Mouse (Mus musculus) limb, embryonic 15.5 days (tissue): ENCODE measurements at regions not wholly inside any gene's neighbourhood (a gene's known extent, or its start where the extent isn't known, plus 50 kb on each side); places are given as distances from the start of the nearest gene placed in this dataset.
A peak's percentile ranks its signal among the peaks of the same experiment; 100 is the strongest.

Experiments used
- ATAC-seq: fragments of 200-750 bp; cut with Nextera tagmentation; 2 replicates; pipeline ENCODE4 v1.8.0; 2017; ENCODE audit warnings: low read depth, moderate TSS enrichment; ENCODE audit not compliant: insufficient number of reproducible peaks, low FRiP score, low TSS enrichment
- H3K27ac ChIP-seq: fragments of 300-500 bp; sonication (generic); 2 replicates; pipeline ENCODE4 v1.5.1; 2015; ENCODE audit warnings: moderate library complexity, mild to moderate bottlenecking, inconsistent platforms
- H3K27me3 ChIP-seq: fragments of 300-500 bp; sonication (generic); 2 replicates; pipeline ENCODE4 v1.6.1; 2015; ENCODE audit warnings: inconsistent platforms
- H3K36me3 ChIP-seq: fragments of 300-500 bp; sonication (generic); 2 replicates; pipeline ENCODE4 v1.6.1; 2015; ENCODE audit warnings: inconsistent platforms
- H3K4me1 ChIP-seq: fragments of 300-500 bp; sonication (generic); 2 replicates; pipeline ENCODE4 v1.6.1; 2015; ENCODE audit warnings: inconsistent platforms
- H3K4me2 ChIP-seq: fragments of 300-500 bp; sonication (generic); 2 replicates; pipeline ENCODE4 v1.6.1; 2015; ENCODE audit warnings: mild to moderate bottlenecking, inconsistent platforms
- H3K4me3 ChIP-seq: fragments of 300-500 bp; sonication (generic); 2 replicates; pipeline ENCODE4 v1.5.1; 2015; ENCODE audit warnings: mild to moderate bottlenecking, inconsistent platforms
- H3K9ac ChIP-seq: fragments of 300-500 bp; sonication (generic); 2 replicates; pipeline ENCODE4 v1.6.1; 2015; ENCODE audit warnings: inconsistent platforms
- H3K9me3 ChIP-seq: fragments of 300-500 bp; sonication (generic); 2 replicates; pipeline ENCODE4 v1.6.1; 2016; ENCODE audit warnings: inconsistent platforms
- WGBS: fragments of 180-500 bp; shearing (Covaris S2); methylation state at CpG from one replicate; pipeline ENCODE4 v1.1.7; 2015; 5-methylcytosine and 5-hydroxymethylcytosine counted together

DNA sequence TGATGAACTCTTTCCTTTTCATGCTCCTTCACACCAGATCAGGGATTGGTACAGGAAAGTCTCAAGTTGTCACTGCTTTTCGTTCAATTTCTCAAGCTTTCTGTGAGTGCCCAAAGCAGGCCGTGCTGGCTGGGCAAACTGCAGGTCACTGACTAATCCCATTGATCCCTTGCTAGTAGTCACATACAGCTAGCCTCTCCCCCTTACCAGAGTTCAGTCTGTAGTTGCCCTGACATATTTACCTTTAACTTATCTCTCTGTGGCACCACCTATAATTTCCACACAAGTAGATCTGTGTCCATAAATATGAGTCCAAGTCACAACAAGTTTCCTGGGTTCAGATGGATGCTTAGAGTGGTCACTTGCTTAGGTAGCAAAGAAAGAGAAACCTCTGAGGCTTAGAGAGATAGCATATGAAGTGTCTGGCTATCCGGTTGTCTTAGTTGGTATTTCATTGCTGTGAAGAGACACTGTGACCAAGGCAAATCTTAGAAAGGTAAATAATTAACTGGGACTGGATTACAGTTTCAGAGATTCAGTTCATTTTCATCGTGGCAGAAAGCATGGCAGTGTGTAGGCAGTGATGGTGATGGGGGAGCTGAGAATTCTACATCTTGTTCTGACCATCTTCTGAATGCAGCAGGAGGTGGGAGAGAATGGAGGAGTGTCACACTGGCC, 362.8 kb upstream of the Pcsk5 start:
- no peaks in the 10 kb centered on the region for H3K27me3 ChIP-seq
- H3K9ac ChIP-seq = no peak overlapping the region
- no peak overlapping the region for H3K27ac ChIP-seq
- H3K4me1 ChIP-seq = no peaks in the 10 kb centered on the region
- no peak for ATAC-seq
- H3K4me2 ChIP-seq = no peak overlapping the region
- H3K9me3 ChIP-seq = no peaks in the 10 kb centered on the region
- no peak overlapping the region for H3K4me3 ChIP-seq
- 76% methylated on average over 4 of the region's 4 CpGs for WGBS
- H3K36me3 ChIP-seq = no peaks in the 10 kb centered on the region

DNA sequence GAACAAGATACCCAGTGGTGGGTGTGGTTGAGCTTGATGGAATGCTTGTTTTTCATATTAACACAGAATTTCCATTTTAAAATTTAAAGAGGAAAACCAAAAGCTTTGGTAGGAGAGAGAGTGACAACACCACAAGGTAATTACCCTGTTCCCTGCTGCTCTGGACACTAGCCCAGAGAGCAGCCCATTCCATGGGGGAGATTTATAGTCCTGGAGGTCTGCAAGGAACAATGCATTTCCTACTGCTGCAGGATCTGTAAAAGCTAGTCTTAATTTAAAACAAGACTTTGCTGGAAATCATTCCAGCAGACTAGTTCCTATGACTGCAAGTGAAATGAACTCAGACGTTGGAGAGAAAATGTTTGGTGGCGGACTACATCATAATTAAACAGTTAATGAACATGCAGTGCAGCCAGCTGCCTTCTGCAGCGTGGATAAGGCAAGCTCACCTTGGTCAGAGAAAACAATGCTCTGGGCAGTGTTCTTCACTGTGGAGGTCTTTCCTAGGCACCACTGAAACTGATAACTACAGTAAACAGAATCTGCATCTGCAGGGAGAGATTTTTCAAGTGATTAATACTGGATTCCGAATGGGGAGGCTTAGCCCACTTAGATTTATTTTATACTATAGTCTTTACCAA, 351.8 kb upstream of the Pcsk5 start:
- no peak overlapping the region for H3K4me2 ChIP-seq
- 0 out of 2 replicates have a peak overlapping the region, but pooled peaks have one; percentile 4 for H3K27ac ChIP-seq
- 22% methylated on average over 4 of the region's 4 CpGs for WGBS
- H3K9ac ChIP-seq = no peak overlapping the region
- no peaks in the 10 kb centered on the region for H3K9me3 ChIP-seq
- no peaks in the 10 kb centered on the region for H3K27me3 ChIP-seq
- H3K4me1 ChIP-seq = peaks cover 10% of the 10 kb centered on the region; the same call in 1 of the 2 replicates
- no peak overlapping the region for H3K4me3 ChIP-seq
- no peak for ATAC-seq
- H3K36me3 ChIP-seq = no peaks in the 10 kb centered on the region

DNA sequence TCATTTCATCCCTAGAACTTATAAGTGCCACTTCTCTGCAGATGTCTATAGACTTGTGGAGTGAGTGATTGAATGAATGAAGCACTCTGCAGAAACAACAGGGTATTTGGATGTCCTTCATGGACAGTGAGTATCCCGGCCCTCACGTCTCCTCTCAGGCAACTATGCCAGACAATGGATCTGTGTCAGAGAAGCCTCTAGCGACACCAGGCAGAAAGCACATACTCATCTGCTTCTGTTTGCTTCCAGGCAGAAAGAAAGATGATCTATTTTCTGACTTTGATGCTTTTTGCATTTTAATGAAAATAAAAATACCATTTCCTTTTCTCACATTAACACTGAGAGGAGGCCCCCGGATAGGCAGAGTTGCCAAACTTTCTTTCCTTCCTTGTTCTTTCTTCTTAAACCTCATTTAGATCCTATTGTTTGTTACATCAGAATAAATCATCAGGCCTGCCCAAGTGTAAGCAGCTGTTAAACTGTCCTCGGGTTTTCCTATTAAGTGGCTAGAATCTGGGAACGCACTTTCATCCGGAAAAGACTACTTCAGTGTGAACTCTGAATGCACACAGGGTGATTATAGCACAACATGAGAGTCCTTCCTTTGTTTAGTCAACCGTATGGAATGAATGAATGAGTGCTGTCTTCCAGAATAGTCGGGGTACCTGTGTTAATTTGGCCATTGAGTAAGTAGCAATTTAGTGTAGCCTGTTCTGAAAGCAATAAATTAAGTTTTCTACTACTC, 350.9 kb upstream of the Pcsk5 start:
- Histone ChIP-seq H3K9me3 (no peaks in the 10 kb centered on the region), H3K27me3 (no peaks in the 10 kb centered on the region), H3K36me3 (no peaks in the 10 kb centered on the region), H3K4me1 (peaks cover 10% of the 10 kb centered on the region; the same call in 1 of the 2 replicates), H3K27ac (no peak overlapping the region), H3K4me3 (no peak overlapping the region), H3K4me2 (no peak overlapping the region), H3K9ac (no peak overlapping the region)
- ATAC-seq = no peak
- 39% methylated on average over 9 of the region's 9 CpGs for WGBS

DNA sequence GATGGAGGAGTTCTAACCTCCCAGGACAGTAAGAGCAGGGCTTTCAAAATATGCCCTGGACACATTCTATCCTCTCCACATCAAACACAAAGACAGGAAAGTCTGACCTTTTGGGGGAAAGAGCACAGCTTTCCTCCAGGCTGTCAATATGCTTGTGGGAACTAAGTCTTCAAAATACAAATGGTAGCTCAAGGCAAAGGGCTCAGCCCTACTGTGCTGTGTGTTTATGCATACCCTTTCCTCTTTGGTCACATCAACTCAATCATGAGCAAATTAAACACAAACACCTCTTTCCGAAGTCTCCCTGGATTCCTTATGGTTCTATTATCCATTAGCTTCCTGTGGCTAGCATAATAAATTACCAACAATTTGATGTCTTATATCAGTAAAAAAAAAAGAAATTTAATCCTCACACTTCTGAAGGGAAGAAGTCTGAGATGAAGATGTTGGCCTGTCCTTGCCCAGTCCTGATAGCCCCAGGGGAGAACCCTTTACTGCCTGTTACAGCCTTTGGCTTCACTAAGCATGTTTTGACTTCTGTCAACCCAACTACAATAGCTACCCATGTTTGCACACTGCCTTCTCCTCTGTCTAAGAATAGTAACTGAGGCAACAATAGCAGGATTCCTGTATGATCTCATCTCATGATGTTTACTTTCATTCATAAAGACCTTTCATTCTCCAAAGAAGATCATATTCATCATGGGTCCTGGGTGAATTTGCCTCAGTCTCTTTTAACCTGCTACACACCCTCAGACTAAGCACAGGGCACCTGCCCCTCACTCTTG, 348.5 kb upstream of the Pcsk5 start:
- H3K27me3 ChIP-seq = no peaks in the 10 kb centered on the region
- peaks cover 10% of the 10 kb centered on the region; the same call in 1 of the 2 replicates for H3K4me1 ChIP-seq
- no peak overlapping the region for H3K4me3 ChIP-seq
- 84% methylated on average over 1 of the region's 1 CpGs for WGBS
- H3K9me3 ChIP-seq = no peaks in the 10 kb centered on the region
- no peak overlapping the region for H3K27ac ChIP-seq
- no peak overlapping the region for H3K9ac ChIP-seq
- H3K4me2 ChIP-seq = no peak overlapping the region
- no peak for ATAC-seq
- no peaks in the 10 kb centered on the region for H3K36me3 ChIP-seq

DNA sequence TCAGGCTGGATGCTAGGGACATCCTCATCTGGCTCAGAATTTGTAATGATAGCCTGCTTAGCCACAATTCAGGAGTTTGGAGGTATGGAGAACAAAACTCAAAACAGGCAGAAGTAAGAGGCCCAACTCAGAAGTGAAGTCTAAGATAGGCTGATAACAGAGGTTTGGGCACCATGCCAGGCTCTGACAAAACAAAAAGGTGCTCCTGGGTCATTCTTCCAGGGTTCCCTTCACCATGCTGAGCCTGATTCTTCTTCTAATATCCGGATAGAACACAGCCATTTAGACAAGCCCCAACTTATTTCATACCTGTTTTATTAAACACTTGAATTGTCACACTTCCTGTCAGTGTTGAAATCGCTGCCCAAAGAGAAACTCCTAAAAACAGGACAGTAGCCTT, 347.8 kb upstream of the Pcsk5 start:
- WGBS = 79% methylated on average over 2 of the region's 2 CpGs
- Histone ChIP-seq H3K4me1 (peaks cover 10% of the 10 kb centered on the region; the same call in 1 of the 2 replicates), H3K4me3 (no peak overlapping the region), H3K9me3 (no peaks in the 10 kb centered on the region), H3K36me3 (no peaks in the 10 kb centered on the region), H3K4me2 (no peak overlapping the region), H3K27ac (no peak overlapping the region), H3K27me3 (no peaks in the 10 kb centered on the region), H3K9ac (no peak overlapping the region)
- no peak for ATAC-seq

DNA sequence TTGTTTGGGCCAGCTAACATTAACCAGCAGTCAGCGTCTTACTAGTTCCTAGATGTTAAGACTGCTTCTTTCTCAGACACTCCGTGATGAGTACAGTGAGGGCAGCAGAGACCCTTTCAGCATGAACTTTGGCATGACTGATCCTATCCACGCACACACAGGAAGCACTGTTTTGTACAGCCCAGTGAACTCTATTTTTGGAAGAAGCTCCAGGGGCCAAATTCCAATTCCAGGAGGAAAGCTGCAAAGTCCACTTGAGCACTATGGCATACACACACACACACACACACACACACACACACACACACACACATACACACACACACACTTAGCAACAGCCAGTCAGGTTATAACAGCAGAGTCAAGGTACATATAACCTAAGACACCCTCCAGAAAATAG, 338.8 kb upstream of the Pcsk5 start:
- ATAC-seq = no peak
- no peaks in the 10 kb centered on the region for H3K36me3 ChIP-seq
- no peaks in the 10 kb centered on the region for H3K9me3 ChIP-seq
- H3K9ac ChIP-seq = no peak overlapping the region
- H3K4me3 ChIP-seq = no peak overlapping the region
- no peak overlapping the region for H3K27ac ChIP-seq
- H3K4me1 ChIP-seq = no peaks in the 10 kb centered on the region
- WGBS = 77% methylated on average over 3 of the region's 3 CpGs
- no peak overlapping the region for H3K4me2 ChIP-seq
- H3K27me3 ChIP-seq = no peaks in the 10 kb centered on the region

DNA sequence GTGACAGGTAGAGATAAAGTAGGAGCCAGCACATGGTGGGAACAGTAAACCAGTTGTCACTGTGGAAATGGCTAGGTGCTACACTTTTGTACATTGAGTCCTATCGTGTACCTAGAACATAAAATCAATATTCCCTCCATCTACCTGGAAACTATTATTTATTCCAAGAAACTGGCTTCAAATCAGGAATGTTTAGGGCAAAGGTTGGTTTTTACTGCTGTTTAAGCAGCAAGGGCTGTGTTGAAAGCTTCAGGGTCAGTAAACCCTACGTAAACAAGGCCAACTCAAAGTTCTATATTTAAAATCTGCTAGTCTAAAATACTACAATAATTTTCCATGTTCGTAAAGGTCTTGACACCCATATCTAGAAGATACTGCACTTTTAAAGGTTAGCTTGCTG, 309.1 kb upstream of the Pcsk5 start:
- Histone ChIP-seq H3K27ac (no peak overlapping the region), H3K9me3 (no peaks in the 10 kb centered on the region), H3K27me3 (no peaks in the 10 kb centered on the region), H3K36me3 (no peaks in the 10 kb centered on the region), H3K4me1 (no peaks in the 10 kb centered on the region), H3K4me3 (no peak overlapping the region), H3K4me2 (no peak overlapping the region), H3K9ac (no peak overlapping the region)
- WGBS = 72% methylated on average over 3 of the region's 3 CpGs
- no peak for ATAC-seq

DNA sequence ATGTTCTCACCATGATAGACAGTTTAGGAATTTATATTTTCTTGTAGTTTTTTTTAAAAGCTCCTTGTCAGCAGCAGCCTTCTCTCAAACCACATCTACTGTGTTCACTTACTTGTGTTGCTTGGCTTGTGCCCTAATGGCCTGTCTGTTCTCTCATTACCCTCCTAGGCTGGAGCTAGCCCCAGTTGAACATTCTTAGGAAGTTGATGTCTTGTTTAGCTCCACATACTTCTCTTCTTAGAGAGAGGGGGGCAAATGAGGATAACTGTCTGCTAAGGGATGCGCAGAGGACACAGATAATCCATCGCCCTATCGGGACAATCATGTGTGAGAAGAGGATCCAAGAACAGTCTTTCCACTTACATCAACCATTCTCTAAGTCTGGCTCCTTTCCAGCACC, 293.5 kb upstream of the Pcsk5 start:
- 94% methylated on average over 3 of the region's 3 CpGs for WGBS
- H3K27me3 ChIP-seq = no peaks in the 10 kb centered on the region

DNA sequence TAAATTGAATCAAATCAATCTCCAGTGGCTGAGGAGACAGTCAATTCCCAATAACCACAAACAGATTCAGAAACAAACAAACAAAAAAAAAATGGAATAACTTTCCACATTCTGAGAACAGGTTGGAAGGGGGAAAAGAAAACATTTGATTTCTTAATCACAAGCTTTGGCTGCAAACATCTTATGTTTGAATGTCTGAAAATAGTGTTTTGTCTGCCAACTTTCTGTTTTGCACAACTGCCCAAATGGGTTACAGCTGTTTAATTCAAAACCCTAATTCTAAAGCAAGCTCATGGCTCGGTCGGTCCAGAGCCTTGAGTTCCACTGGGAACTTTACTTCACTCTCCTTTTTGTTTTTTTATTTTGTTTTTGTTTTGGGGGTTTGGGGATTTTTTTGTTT, 291.4 kb upstream of the Pcsk5 start:
- H3K4me1 ChIP-seq = no peaks in the 10 kb centered on the region
- no peak overlapping the region for H3K4me3 ChIP-seq
- H3K36me3 ChIP-seq = no peaks in the 10 kb centered on the region
- no peak overlapping the region for H3K27ac ChIP-seq
- no peak overlapping the region for H3K4me2 ChIP-seq
- WGBS = 59% methylated on average over 2 of the region's 2 CpGs
- no peak for ATAC-seq
- H3K9me3 ChIP-seq = no peaks in the 10 kb centered on the region
- H3K9ac ChIP-seq = no peak overlapping the region
- H3K27me3 ChIP-seq = no peaks in the 10 kb centered on the region

More for the DNA sequence above, 293.5 kb upstream of the Pcsk5 start:
- Histone ChIP-seq H3K9ac (no peak overlapping the region), H3K4me2 (no peak overlapping the region), H3K4me1 (no peaks in the 10 kb centered on the region), H3K4me3 (no peak overlapping the region), H3K36me3 (no peaks in the 10 kb centered on the region), H3K27ac (no peak overlapping the region), H3K9me3 (no peaks in the 10 kb centered on the region)
- no peak for ATAC-seq

DNA sequence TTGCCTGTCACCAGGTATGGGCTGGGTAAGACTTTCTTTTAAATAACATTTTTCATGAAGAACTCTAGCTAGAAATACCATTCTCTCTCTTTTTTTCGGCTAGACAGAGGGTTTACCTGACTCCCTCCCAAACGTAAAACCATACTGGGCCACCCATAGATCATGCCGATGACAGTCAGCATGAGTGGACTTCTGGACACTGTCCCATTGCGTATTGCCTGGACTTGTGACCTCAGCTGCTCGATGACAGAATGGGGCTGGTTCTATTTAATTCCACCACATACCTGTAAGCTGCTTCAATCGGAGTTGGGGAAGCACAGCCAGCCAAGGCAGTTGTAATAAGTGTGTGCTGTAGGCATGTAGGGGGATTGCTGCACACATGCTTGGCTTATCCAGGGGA, 268.8 kb upstream of the Pcsk5 start:
- no peak for ATAC-seq
- Histone ChIP-seq H3K9ac (no peak overlapping the region), H3K9me3 (no peaks in the 10 kb centered on the region), H3K4me3 (no peak overlapping the region), H3K36me3 (no peaks in the 10 kb centered on the region), H3K4me2 (no peak overlapping the region), H3K27ac (no peak overlapping the region), H3K4me1 (no peaks in the 10 kb centered on the region), H3K27me3 (no peaks in the 10 kb centered on the region; the same call in 1 of the 2 replicates)
- WGBS = 67% methylated on average over 6 of the region's 6 CpGs

DNA sequence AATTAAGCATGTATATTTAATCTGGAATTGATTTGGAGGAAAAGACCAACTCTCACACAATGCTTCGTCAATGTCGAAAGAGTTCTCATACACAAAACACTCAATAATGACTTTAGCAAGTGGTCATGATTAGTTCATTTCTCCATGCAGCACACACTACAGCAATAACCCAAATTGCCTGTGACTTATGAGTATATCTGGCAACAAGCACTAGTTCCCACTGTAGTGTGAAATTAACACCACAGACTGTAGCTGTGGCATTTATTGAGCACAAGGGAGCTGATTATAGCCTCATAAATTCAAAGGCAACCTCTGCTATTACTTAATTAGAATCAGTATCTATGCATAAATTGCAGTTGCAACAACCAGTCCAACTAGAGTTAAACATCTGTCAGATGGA, 267.2 kb upstream of the Pcsk5 start:
- 31% methylated on average over 2 of the region's 2 CpGs for WGBS
- Histone ChIP-seq H3K27ac (no peak overlapping the region), H3K4me2 (no peak overlapping the region), H3K9me3 (no peaks in the 10 kb centered on the region), H3K27me3 (no peaks in the 10 kb centered on the region; the same call in 1 of the 2 replicates), H3K4me3 (no peak overlapping the region), H3K36me3 (no peaks in the 10 kb centered on the region), H3K9ac (no peak overlapping the region), H3K4me1 (no peaks in the 10 kb centered on the region)
- ATAC-seq = no peak
